Mouse (Mus musculus) neural tube, embryonic 15.5 days (tissue): Measurements from ENCODE around the gene Hps4. TPM values are rescaled to one million over a fixed set of nuclear protein-coding genes. Genes with fewer than 3 reads are reported as not detected.
A peak's percentile ranks its signal among the peaks of the same experiment; 100 is the strongest.

ENCODE experiments used
- ATAC-seq: fragments of 200-750 bp; cut with Nextera tagmentation; 2 replicates; pipeline ENCODE4 v1.8.0; 2017; ENCODE audit warnings: mild to moderate bottlenecking, moderate TSS enrichment, moderate library complexity; ENCODE audit not compliant: low FRiP score
- H3K27ac ChIP-seq: fragments of 300-500 bp; sonication (generic); replicated peaks from 2 replicates; pipeline ENCODE4 v1.5.1; 2015; ENCODE audit warnings: mild to moderate bottlenecking, inconsistent platforms
- H3K27me3 ChIP-seq: fragments of 300-500 bp; sonication (generic); replicated peaks from 2 replicates; pipeline ENCODE4 v1.6.1; 2015; ENCODE audit warnings: inconsistent platforms
- H3K36me3 ChIP-seq: fragments of 300-500 bp; sonication (generic); 2 replicates; pipeline ENCODE4 v1.6.1; 2015; ENCODE audit warnings: inconsistent platforms
- H3K4me1 ChIP-seq: fragments of 300-500 bp; sonication (generic); 2 replicates; pipeline ENCODE4 v1.6.1; 2015; ENCODE audit warnings: inconsistent platforms
- H3K4me2 ChIP-seq: fragments of 300-500 bp; sonication (generic); 2 replicates; pipeline ENCODE4 v1.6.1; 2015; ENCODE audit warnings: inconsistent platforms, mild to moderate bottlenecking, moderate library complexity
- H3K4me3 ChIP-seq: fragments of 300-500 bp; sonication (generic); replicated peaks from 2 replicates; pipeline ENCODE4 v1.5.1; 2015; ENCODE audit warnings: mild to moderate bottlenecking, inconsistent platforms
- H3K9ac ChIP-seq: fragments of 300-500 bp; sonication (generic); replicated peaks from 2 replicates; pipeline ENCODE4 v1.6.1; 2015; ENCODE audit warnings: mild to moderate bottlenecking, inconsistent platforms
- H3K9me3 ChIP-seq: fragments of 300-500 bp; sonication (generic); replicated peaks from 2 replicates; pipeline ENCODE4 v1.6.1; 2016; ENCODE audit warnings: inconsistent platforms
- WGBS: fragments of 180-500 bp; shearing (Covaris S2); methylation state at CpG from one replicate; pipeline ENCODE4 v1.1.7; 2015; ENCODE audit warnings: mixed read lengths; 5-methylcytosine and 5-hydroxymethylcytosine counted together
- polyA plus RNA-seq: library from polyadenylated mRNA; unstranded; fragments of >200 nt; fragmentation: Nextera tagmentation; extraction: Ambion mirVana; gene quantifications from 2 replicates; pipeline ENCODE4 v1.2.1, GENCODE M21; 2015

The Hps4 gene
- polyA plus RNA-seq, 1 experiment from 2014 or later: 37.4 TPM

GRCm38 (mm10) chr5:112369326-112369725 is 26.4 kb downstream of the Hps4 start:
- H3K4me1 ChIP-seq: peaks cover 50% of the 10 kb centered on the region
- H3K9me3 ChIP-seq: no peaks in the 10 kb centered on the region
- H3K4me3 ChIP-seq: no peak overlapping the region
- 67% methylated on average over 13 of the region's 13 CpGs for WGBS
- H3K9ac ChIP-seq: no peak overlapping the region
- H3K27ac ChIP-seq: peak overlapping the region; percentile 89; the same call in 1 of the 2 replicates
- H3K36me3 ChIP-seq: peaks cover 50% of the 10 kb centered on the region
- H3K27me3 ChIP-seq: no peaks in the 10 kb centered on the region
- no peak overlapping the region for H3K4me2 ChIP-seq
- no peak for ATAC-seq

- Histone ChIP-seq H3K4me2 (no peak overlapping the region), H3K9me3 (no peaks in the 10 kb centered on the region), H3K9ac (0 out of 2 replicates have a peak overlapping the region, but pooled peaks have one; percentile 10), H3K4me3 (no peak overlapping the region), H3K36me3 (peaks cover 51% of the 10 kb centered on the region), H3K4me1 (peaks cover 50% of the 10 kb centered on the region), H3K27ac (peak overlapping the region; percentile 89), H3K27me3 (no peaks in the 10 kb centered on the region)
- 77% methylated on average over 12 of the region's 12 CpGs for WGBS
- no peak for ATAC-seq
Observed at GRCm38 (mm10) chr5:112370236-112370813, 27.4 kb downstream of the Hps4 start.

DNA sequence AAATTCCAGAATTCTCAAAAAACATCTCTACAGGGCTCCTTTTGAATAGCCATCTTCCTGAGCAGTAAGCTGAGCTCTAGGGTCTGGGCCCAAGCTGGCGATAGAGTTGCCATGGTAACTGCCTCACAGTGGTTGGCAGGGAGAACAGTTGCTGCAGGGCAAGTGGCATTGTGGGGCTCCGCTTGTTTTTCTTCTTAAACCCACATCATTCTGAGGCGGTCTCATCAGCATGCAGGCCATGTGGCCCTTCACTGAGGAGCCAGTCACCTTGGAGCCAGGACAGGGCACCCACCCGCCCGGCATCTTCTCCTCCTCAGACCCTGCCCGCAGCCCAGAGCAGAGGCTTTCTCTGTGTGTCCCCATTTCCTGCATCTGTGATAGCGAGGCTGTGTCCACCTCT is 29.1 kb downstream of the Hps4 start:
- Histone ChIP-seq H3K4me3 (no peak overlapping the region), H3K27me3 (no peaks in the 10 kb centered on the region), H3K4me2 (peak overlapping the region; percentile 27), H3K9me3 (no peaks in the 10 kb centered on the region), H3K4me1 (peaks cover 50% of the 10 kb centered on the region), H3K36me3 (peaks cover 59% of the 10 kb centered on the region), H3K27ac (peak overlapping the region; percentile 89), H3K9ac (peak overlapping the region; percentile 36; the same call in 1 of the 2 replicates)
- ATAC-seq: peak; percentile 83
- whole genome bisulfite sequencing: 15% methylated on average over 7 of the region's 7 CpGs

DNA sequence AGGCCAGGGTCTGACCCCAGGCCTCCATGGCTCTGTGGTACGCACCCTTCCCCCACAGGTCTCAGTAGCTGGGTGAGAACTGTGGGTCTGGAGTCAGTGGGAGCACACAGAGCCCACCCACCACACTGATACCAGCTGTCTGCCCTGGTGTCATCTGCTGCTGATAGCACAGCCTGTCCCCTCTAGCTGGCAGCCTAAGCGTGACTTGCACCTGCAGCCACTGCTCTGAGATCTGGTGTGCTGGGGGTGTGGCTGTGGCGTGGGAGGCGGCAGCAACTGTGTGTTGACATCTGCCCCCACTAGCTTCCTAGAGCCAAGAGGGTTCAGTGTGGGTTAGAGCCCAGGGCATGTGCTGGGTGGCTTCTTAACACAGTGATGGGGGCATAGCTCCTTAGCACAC is 33.2 kb downstream of the Hps4 start:
- no peak for ATAC-seq
- Histone ChIP-seq H3K4me3 (no peak overlapping the region), H3K9me3 (no peaks in the 10 kb centered on the region), H3K27ac (no peak overlapping the region), H3K36me3 (peaks cover 55% of the 10 kb centered on the region), H3K9ac (no peak overlapping the region), H3K27me3 (no peaks in the 10 kb centered on the region), H3K4me1 (peaks cover 22% of the 10 kb centered on the region), H3K4me2 (no peak overlapping the region)
- WGBS: 61% methylated on average over 4 of the region's 4 CpGs

DNA sequence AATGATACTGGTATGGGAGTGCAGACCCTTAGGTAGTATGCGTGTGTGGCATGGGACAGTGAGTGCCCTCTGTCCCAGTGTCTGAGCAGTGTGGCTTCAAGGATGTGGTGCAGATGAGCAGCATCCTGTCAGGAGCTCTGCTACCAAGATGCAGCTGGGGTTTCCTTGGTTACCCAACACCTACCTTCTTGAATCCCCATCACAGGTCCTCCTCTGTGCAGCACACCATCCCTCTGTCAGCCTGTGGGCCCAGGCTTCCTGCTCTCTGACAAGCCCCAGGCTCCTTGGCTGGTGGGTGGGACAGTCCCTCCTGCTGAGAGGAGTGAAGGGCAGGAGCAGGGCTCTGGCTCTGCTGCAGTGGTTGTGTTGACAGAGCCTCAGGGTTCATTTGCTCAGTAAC is 34.5 kb downstream of the Hps4 start:
- no peak overlapping the region for H3K27ac ChIP-seq
- no peak overlapping the region for H3K4me2 ChIP-seq
- H3K9ac ChIP-seq: no peak overlapping the region
- peaks cover 56% of the 10 kb centered on the region for H3K36me3 ChIP-seq
- ATAC-seq: no peak
- H3K9me3 ChIP-seq: no peaks in the 10 kb centered on the region
- peaks cover 14% of the 10 kb centered on the region for H3K4me1 ChIP-seq
- no peaks in the 10 kb centered on the region for H3K27me3 ChIP-seq
- H3K4me3 ChIP-seq: no peak overlapping the region
- WGBS: 100% methylated on average over 1 of the region's 1 CpGs

DNA sequence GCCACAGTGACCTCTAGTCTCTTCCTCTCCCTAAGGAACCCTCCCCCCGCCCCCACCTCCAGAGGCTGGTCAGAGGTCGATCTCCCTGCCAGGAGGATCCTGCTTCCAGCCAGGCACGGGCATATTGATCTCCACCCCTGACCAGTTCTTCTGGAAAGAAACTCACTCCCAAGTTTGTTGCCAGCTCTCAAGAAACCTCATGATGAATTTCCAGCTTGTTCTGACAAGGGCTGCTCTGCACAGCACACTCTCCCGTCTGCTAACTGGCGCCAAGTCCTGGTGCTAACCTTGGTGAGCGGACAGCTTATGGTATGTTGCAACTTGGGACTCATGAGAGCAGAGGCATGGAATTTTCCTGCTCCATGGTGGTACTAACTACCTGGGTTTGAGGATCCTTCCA is 35.8 kb downstream of the Hps4 start:
- Histone ChIP-seq H3K36me3 (peaks cover 54% of the 10 kb centered on the region), H3K4me2 (no peak overlapping the region), H3K4me1 (peaks cover 7% of the 10 kb centered on the region; the same call in 1 of the 2 replicates), H3K27ac (no peak overlapping the region), H3K27me3 (no peaks in the 10 kb centered on the region), H3K9ac (no peak overlapping the region), H3K9me3 (no peaks in the 10 kb centered on the region), H3K4me3 (no peak overlapping the region)
- ATAC-seq: no peak
- 87% methylated on average over 6 of the region's 6 CpGs for WGBS

DNA sequence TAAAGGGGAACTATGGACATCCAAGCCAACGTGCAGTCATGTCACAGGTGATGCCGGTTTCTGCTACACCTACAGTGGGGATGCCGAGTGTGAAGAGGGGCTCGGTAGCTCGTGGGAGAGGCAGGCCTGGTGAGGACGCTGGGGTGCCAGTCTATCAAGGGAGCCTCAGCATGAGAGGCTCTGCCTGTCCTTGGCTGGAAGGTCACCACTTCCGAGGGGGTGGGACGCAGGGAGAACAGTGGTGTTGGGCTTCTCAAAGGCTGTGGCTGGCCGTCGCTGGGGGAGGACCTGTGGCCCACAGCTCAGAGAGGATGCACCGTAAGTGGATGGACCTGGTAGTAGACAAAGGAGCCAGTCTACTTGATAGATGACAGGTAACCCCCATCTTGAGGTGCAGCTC is 38.3 kb downstream of the Hps4 start:
- Histone ChIP-seq H3K4me3 (no peak overlapping the region), H3K4me1 (peaks cover 7% of the 10 kb centered on the region; the same call in 1 of the 2 replicates), H3K9ac (no peak overlapping the region), H3K9me3 (no peaks in the 10 kb centered on the region), H3K4me2 (no peak overlapping the region), H3K27me3 (no peaks in the 10 kb centered on the region), H3K36me3 (peaks cover 52% of the 10 kb centered on the region), H3K27ac (no peak overlapping the region)
- 87% methylated on average over 11 of the region's 11 CpGs for WGBS
- no peak for ATAC-seq

DNA sequence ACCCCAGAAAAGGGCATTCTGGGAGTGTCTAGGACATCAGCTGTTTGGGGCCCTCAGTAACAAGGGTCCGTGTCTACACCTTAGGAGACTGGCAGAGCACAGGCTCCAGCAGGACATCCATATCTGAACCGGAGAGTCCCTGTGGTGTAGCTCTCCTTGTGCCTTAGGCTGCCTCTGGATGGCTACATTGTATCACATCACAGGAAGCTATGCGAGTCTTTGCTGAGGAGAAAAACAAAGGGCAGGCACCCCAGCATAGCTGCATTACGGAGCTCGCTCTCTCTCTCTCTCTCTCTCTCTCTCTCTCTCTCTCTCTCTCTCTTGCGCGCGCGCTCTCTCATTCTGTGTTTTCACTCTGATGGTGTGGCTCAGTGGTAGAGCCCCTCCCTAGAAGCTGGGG is 39.2 kb downstream of the Hps4 start:
- Histone ChIP-seq H3K36me3 (peaks cover 52% of the 10 kb centered on the region), H3K9ac (no peak overlapping the region), H3K4me1 (peaks cover 7% of the 10 kb centered on the region; the same call in 1 of the 2 replicates), H3K4me2 (no peak overlapping the region), H3K4me3 (no peak overlapping the region), H3K9me3 (no peaks in the 10 kb centered on the region), H3K27me3 (no peaks in the 10 kb centered on the region), H3K27ac (peak overlapping the region; percentile 20)
- WGBS: 63% methylated on average over 9 of the region's 9 CpGs
- ATAC-seq: no peak; the same call in 1 of the 2 replicates

GRCm38 (mm10) chr5:112382641-112383330 is 39.9 kb downstream of the Hps4 start:
- Histone ChIP-seq H3K4me1 (peaks cover 7% of the 10 kb centered on the region; the same call in 1 of the 2 replicates), H3K9ac (no peak overlapping the region), H3K4me2 (no peak overlapping the region), H3K9me3 (no peaks in the 10 kb centered on the region), H3K4me3 (no peak overlapping the region), H3K27me3 (no peaks in the 10 kb centered on the region), H3K36me3 (peaks cover 59% of the 10 kb centered on the region), H3K27ac (peak overlapping the region; percentile 20)
- no peak for ATAC-seq
- WGBS: 71% methylated on average over 16 of the region's 17 CpGs

GRCm38 (mm10) chr5:112384805-112385472 is 42.1 kb downstream of the Hps4 start:
- 91% methylated on average over 13 of the region's 13 CpGs for WGBS
- Histone ChIP-seq H3K4me3 (no peak overlapping the region), H3K4me2 (no peak overlapping the region), H3K27me3 (no peaks in the 10 kb centered on the region), H3K9me3 (no peaks in the 10 kb centered on the region), H3K4me1 (peaks cover 25% of the 10 kb centered on the region), H3K9ac (no peak overlapping the region), H3K36me3 (peaks cover 49% of the 10 kb centered on the region), H3K27ac (no peak overlapping the region)
- ATAC-seq: no peak

GRCm38 (mm10) chr5:112385973-112386372 is 43.1 kb downstream of the Hps4 start:
- Histone ChIP-seq H3K4me3 (no peak overlapping the region), H3K9me3 (no peaks in the 10 kb centered on the region), H3K4me2 (no peak overlapping the region), H3K36me3 (peaks cover 45% of the 10 kb centered on the region), H3K9ac (no peak overlapping the region), H3K27ac (no peak overlapping the region), H3K4me1 (peaks cover 32% of the 10 kb centered on the region), H3K27me3 (no peaks in the 10 kb centered on the region)
- ATAC-seq: no peak
- 79% methylated on average over 2 of the region's 2 CpGs for WGBS

DNA sequence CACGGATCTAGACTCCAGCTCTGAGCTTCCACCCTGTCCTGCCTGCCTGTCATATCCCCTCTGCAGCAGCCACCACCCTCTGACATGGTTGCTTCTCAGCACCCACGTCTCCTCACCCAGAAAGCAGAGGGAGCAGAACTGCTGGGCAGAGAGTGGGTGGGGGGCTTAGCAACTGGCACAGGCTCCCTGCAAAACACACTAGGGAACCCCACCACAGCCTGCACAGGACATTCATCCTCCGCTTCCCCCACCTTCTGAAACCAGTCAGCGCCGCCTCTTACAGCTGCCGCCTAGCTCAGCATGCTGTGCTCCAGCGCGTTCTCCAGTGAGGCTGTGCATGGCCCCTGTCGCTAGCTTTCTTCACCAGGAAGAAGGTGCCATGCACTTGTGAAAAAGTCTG is 46.5 kb downstream of the Hps4 start:
- ATAC-seq: no peak
- 63% methylated on average over 9 of the region's 9 CpGs for WGBS
- Histone ChIP-seq H3K36me3 (peaks cover 44% of the 10 kb centered on the region), H3K27me3 (no peaks in the 10 kb centered on the region), H3K4me3 (no peak overlapping the region), H3K4me2 (peak overlapping the region; percentile 20; the same call in 1 of the 2 replicates), H3K4me1 (peaks cover 57% of the 10 kb centered on the region), H3K9ac (no peak overlapping the region; the same call in 1 of the 2 replicates), H3K9me3 (no peaks in the 10 kb centered on the region), H3K27ac (no peak overlapping the region)
